Mouse (Mus musculus) forebrain, embryonic 14.5 days (tissue): ENCODE measurements at regions not wholly inside any gene's neighbourhood (a gene's known extent, or its start where the extent isn't known, plus 50 kb on each side); places are given as distances from the start of the nearest gene placed in this dataset.

Experiments
- ATAC-seq: fragments of 200-750 bp; cut with Nextera tagmentation; 2 replicates; pipeline ENCODE4 v1.8.0; 2017; ENCODE audit warnings: mild to moderate bottlenecking, moderate library complexity
- DNase-seq: peaks from one replicate; pipeline ENCODE4 v3.0.0-alpha.2; 2015; ENCODE audit warnings: low spot score
- H3K27ac ChIP-seq: fragments of 300-500 bp; sonication (generic); 2 replicates; pipeline ENCODE4 v1.5.1; 2014; ENCODE audit warnings: low read depth, mild to moderate bottlenecking, control low read depth, low read length, moderate library complexity
- H3K27me3 ChIP-seq: fragments of 300-500 bp; sonication (generic); replicated peaks from 2 replicates; pipeline ENCODE4 v1.6.1; 2014; ENCODE audit warnings: low read length, control low read depth, mixed read lengths; ENCODE audit not compliant: control insufficient read depth, insufficient read depth
- H3K36me3 ChIP-seq: fragments of 300-500 bp; sonication (generic); 2 replicates; pipeline ENCODE4 v1.6.1; 2014; ENCODE audit warnings: low read length, control low read depth; ENCODE audit not compliant: control insufficient read depth, insufficient read depth
- H3K4me1 ChIP-seq: fragments of 300-500 bp; sonication (generic); 2 replicates; pipeline ENCODE4 v1.6.1; 2014; ENCODE audit warnings: antibody characterized with exemption, low read length, control low read depth; ENCODE audit not compliant: control insufficient read depth, insufficient read depth
- H3K4me2 ChIP-seq: fragments of 300-500 bp; sonication (generic); 2 replicates; pipeline ENCODE4 v1.6.1; 2014; ENCODE audit warnings: mild to moderate bottlenecking, control low read depth, low read length
- H3K4me3 ChIP-seq: fragments of 300-500 bp; sonication (generic); 2 replicates; pipeline ENCODE4 v1.5.1; 2014; ENCODE audit warnings: low read depth, low read length, control low read depth
- H3K9ac ChIP-seq: fragments of 300-500 bp; sonication (generic); 2 replicates; pipeline ENCODE4 v1.6.1; 2014; ENCODE audit warnings: mild to moderate bottlenecking, low read length, control low read depth, moderate library complexity
- H3K9me3 ChIP-seq: fragments of 300-500 bp; sonication (generic); replicated peaks from 2 replicates; pipeline ENCODE4 v1.6.1; 2016; ENCODE audit warnings: low read length, control low read depth, mixed read lengths; ENCODE audit not compliant: control insufficient read depth
- WGBS: fragments of 180-500 bp; shearing (Covaris S2); extraction: QIAGEN DNeasy Blood & Tissue Kit; methylation state at CpG from one replicate; pipeline ENCODE4 v1.1.7; 2014; 5-methylcytosine and 5-hydroxymethylcytosine counted together

DNA sequence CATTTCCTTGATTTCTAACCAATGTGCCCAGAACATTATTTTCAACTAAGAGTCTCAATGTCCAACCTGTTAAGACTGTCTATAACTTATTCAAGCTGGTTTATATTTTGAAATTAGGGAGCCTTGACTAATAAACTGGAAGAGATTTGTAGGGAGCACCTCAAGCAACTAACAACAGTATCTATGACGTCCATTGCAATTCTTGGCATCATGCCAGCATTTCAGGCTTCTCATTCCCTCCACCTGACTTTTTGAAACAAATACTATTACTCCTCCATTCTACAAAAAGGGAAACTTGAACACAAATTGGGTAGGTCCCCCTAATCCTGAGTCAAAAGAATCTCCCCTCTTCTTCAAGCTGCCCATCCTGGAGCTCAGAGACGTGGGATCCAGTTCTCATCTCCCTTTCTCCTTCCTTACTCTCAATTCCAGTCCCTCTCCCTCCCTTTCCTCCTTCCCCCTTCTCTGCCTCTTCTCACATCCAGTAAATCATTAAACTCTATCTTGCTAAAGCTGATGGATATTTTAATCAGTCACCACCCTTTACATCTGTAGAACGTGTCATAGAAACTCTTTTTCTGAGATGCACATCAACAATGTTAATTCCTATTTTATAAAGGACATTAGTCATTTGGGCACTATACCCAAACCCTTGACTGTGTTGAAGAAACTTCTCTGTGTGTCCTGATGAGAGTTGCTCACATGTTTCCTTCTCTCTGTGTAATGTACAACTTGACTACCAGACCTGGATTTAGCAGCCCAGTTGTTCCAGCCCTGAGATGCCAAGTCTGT is 50.4 kb upstream of the Nampt start:
- WGBS, result 60% methylated on average over 3 of the region's 3 CpGs
- no peaks in the 10 kb centered on the region for H3K36me3 ChIP-seq
- DNase-seq, result no peak

More for the DNA sequence above, 50.4 kb upstream of the Nampt start:
- Histone ChIP-seq H3K4me1 (no peaks in the 10 kb centered on the region), H3K9me3 (no peaks in the 10 kb centered on the region), H3K9ac (no peak overlapping the region), H3K4me2 (no peak overlapping the region), H3K27ac (no peak overlapping the region), H3K4me3 (no peak overlapping the region), H3K27me3 (no peaks in the 10 kb centered on the region)
- ATAC-seq, result no peak
